ENCODE assay signal across 7 mouse cellular contexts in genomic region chr6:119448321-119449059, GRCm38 (mm10). TPM values are rescaled to one million over a fixed set of nuclear protein-coding genes. Genes with fewer than 3 reads are reported as not detected.
DNase-seq lines count a peak whose midpoint lies in the region; ATAC-seq lines count a peak whose summit lies in the region.

No protein-coding gene starts in this region.

- no peaks in the 10 kb centered on the region for H3K36me3 ChIP-seq in hindbrain, embryonic 11.5 days (ENCODE audit: control insufficient read depth, insufficient read depth, low read length)
- H3K36me3 ChIP-seq in liver, embryonic 15.5 days (replicated peaks): no peaks in the 10 kb centered on the region

- peaks cover 3% of the 10 kb centered on the region; the same call in 1 of the 2 replicates for H3K27me3 ChIP-seq in hindbrain, embryonic 11.5 days (ENCODE audit: control insufficient read depth, insufficient read depth, low read length)
- H3K27me3 ChIP-seq in liver, embryonic 15.5 days: peaks cover 85% of the 10 kb centered on the region

- H3K9me3 ChIP-seq in hindbrain, embryonic 11.5 days (ENCODE audit: control insufficient read depth, low read length): no peaks in the 10 kb centered on the region
- no peaks in the 10 kb centered on the region for H3K9me3 ChIP-seq in liver, embryonic 15.5 days (replicated peaks)

- no peak overlapping the region for H3K27ac ChIP-seq in hindbrain, embryonic 11.5 days (ENCODE audit: low read depth, low read length)
- H3K27ac ChIP-seq in liver, embryonic 15.5 days (replicated peaks): no peak overlapping the region

- peaks cover 2% of the 10 kb centered on the region; the same call in 1 of the 2 replicates for H3K4me1 ChIP-seq in hindbrain, embryonic 11.5 days (replicated peaks; ENCODE audit: control insufficient read depth, insufficient read depth, low read length)
- H3K4me1 ChIP-seq in liver, embryonic 15.5 days (replicated peaks): peaks cover 3% of the 10 kb centered on the region

- peak overlapping the region; percentile 44 for H3K4me2 ChIP-seq in hindbrain, embryonic 11.5 days (replicated peaks; ENCODE audit: low read depth, low read length)
- peak overlapping the region; percentile 59 for H3K4me2 ChIP-seq in liver, embryonic 15.5 days

- WGBS in hindbrain, embryonic 11.5 days: 7% methylated on average over 18 of the region's 18 CpGs
- 15% methylated on average over 18 of the region's 18 CpGs for WGBS in liver, embryonic 15.5 days (ENCODE audit: insufficient replicate concordance)

- H3K4me3 ChIP-seq in hindbrain, embryonic 11.5 days (ENCODE audit: low read depth, low read length): peak overlapping the region; percentile 23
- H3K4me3 ChIP-seq in liver, embryonic 15.5 days (replicated peaks): peak overlapping the region; percentile 13; the same call in 1 of the 2 replicates

- H3K9ac ChIP-seq in hindbrain, embryonic 11.5 days (ENCODE audit: low read depth, low read length): peak overlapping the region; percentile 19; the same call in 1 of the 2 replicates
- no peak overlapping the region for H3K9ac ChIP-seq in liver, embryonic 15.5 days

- ATAC-seq in hindbrain, embryonic 11.5 days (ENCODE audit: low FRiP score): no peak
- ATAC-seq in liver, embryonic 15.5 days (ENCODE audit: insufficient read depth): no peak

- DNase-seq in WW6 (ENCODE audit: low read depth, low spot score): peak; percentile 54
- peak; percentile 12 for DNase-seq in brain, adult 2 months (ENCODE audit: low read depth, low spot score)
- DNase-seq in hindbrain, embryonic 11.5 days (ENCODE audit: low spot score): peak; percentile 53
- DNase-seq in retina, embryonic 14.5 days (ENCODE audit: low spot score): peak; percentile 57
- DNase-seq in right cerebral cortex, postnatal 36 days (ENCODE audit: low spot score in 2 of 2): no peak
- DNase-seq in spleen, postnatal 10 days (ENCODE audit: low spot score in 2 of 2): no peak

RNA-seq across cellular contexts. Expression of gene Fbxl14, which starts 31.0 kb away (rescaled TPM):
- polyA plus RNA-seq in hindbrain, embryonic 11.5 days (2014; fragmentation: Nextera tagmentation; extraction: Ambion mirVana): 5.8 and 7.0 TPM in 2 replicates
- 2.1 and 2.4 TPM in 2 replicates for polyA plus RNA-seq in liver, embryonic 15.5 days (2015; fragmentation: Nextera tagmentation; extraction: Ambion mirVana)

RNA-seq across cellular contexts. Expression of gene Adipor2, which starts 31.0 kb away (rescaled TPM):
- 19.3 and 34.5 TPM in 2 replicates for polyA plus RNA-seq in hindbrain, embryonic 11.5 days (2014; fragmentation: Nextera tagmentation; extraction: Ambion mirVana)
- 36.5 and 38.5 TPM in 2 replicates for polyA plus RNA-seq in liver, embryonic 15.5 days (2015; fragmentation: Nextera tagmentation; extraction: Ambion mirVana)

Comparison
In these comparisons a context has a peak if more than half of its experiments do, and no peak if none do; other contexts are left out.
1. DNase-seq: peak in WW6 (single experiment), brain, adult 2 months (single experiment), hindbrain, embryonic 11.5 days (single experiment) and retina, embryonic 14.5 days (single experiment); none in right cerebral cortex, postnatal 36 days (0 of 2) and spleen, postnatal 10 days (0 of 2).